Mouse (Mus musculus) lung, postnatal 10 days (tissue): ENCODE results near the gene Clk3.

Experiments
- DNase-seq: peaks from one replicate; pipeline ENCODE4 v3.0.0; 2021

Clk3 gene

GRCm38 (mm10) chr9:57769539-57770069 is 3.9 kb upstream of the Clk3 start:
- DNase-seq, result no peak

DNA sequence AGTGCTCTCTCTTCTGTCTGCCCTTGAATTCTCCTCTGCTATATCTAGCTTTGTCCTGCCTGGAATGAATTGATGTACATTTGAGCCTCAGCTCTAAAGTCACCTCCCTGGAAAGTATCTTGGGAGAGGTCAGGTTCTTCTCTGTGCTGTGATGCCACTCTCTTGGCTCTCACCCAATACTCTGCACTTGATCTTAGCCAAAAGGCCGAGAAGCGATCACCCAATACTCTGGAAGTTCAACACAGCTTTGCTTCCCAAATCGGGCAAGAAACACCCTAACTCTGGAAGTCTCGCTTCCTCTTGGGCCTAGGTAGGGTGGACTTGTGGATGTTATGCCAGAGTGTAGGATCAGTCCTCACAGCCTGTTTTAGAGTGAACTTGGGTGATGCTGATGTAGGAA is 1.6 kb upstream of the Clk3 start:
- no peak for DNase-seq

GRCm38 (mm10) chr9:57766431-57766830 is 771 bp upstream of the Clk3 start:
- DNase-seq, result no peak

DNA sequence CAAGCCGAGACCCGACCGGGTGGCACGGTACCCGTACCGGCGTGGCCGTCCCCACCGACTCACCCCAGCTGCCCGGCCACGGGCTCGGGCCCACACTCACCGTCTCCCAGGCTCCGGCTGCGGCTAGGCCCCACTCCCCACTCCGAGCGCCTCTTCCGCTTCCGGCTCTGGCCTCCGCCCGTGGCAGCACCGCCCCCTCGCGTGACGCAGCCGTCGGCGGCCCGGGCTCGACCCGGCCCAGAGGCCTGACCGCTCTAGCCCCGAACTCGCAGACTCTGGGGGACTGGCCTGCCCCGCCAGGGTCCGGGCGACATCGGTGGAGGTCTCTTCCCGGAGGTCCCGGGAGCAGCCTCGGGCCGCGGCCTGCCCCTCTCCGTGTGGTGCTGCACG is 691 bp downstream of the Clk3 start:
- DNase-seq, result peak; percentile 97

- peak; percentile 81 for DNase-seq
Measured at GRCm38 (mm10) chr9:57764147-57764973, 1.3 kb downstream of the Clk3 start.

DNA sequence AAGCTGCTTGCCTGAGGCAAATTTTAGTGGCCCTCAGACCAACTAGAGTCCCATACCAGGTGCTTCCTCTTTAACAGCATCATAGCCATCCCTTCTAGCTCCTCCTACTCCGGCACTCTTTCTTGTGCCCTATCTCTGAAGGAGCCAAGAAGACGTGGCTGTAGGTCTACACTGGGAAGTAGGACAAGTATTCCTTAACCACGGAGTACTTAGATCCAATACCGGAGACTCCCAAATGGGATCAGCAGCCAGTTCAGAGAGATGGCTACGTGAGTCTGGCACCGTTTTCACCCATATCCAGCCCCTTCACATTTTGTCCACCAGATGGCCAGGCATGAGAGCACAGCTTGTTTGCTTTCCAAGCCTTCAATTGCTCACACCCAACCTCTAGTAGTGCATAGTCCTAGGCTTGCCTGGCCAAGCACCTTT is 3.1 kb downstream of the Clk3 start:
- peak; percentile 83 for DNase-seq

DNA sequence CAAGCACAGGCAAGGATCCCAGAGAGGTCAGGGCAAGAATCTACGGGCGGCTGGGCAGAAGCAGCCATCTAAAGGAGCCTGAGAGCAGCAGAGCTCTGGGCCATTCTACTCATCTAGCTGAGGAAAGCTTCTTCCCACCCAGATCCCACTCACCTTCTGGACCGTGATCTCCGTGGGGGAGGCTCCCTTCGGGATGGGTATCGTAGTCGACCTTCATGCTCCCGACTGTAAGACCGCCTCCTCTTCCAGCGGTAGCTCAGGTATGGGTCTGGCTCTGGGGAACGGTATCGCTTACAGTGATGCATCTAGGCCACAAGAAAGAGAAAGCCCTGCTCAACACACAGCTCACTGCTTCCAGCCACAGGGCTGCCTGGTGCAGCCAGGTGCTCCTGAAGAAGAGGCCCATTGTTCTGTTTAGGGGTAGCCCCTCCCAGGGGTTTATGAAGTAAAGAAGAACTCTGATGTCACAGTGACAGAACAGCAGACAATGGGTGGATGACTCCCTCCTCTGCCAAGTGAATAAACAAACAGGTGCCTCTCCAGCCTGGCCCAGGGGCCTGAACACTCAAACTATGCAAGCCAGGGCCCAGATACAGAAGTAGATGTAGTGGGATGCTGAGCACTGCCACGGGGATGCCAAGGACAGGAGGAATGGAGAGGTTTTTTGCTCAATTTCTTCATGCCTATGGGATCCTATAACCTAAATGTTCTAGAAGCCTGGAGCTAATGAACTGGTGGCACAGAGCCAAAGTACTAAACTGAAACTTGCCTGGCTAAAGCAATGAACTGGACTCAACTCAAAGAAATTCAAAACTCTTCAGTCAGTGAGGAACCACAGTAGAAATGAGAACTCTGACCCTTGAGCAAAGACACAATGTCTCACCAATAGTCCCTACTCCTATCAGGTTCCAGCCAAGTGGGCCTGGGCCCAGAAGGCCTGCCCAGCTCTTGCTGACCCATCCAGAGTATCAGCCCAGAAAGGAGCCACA is 3.8 kb downstream of the Clk3 start:
- DNase-seq, result no peak

GRCm38 (mm10) chr9:57760416-57761146 is 5.1 kb downstream of the Clk3 start:
- no peak for DNase-seq

DNA sequence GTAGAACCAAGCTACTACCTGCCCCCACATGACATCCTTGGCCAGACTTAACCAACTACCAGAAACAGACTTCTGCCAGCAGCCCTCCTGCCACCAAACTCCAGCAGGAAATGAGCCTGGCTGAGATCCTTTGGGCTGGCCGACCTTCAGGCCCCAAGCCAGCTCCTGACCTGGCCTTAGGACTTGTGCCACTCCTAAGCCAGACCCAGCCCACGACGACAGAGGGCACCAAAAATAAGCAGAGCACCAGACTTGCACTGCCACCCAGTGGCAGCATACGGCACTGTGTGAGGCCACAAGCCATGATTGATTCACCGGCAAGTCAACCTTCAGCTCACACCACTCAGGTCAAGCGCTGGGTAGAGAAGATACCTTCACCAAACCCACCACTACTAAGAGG is 6.4 kb downstream of the Clk3 start:
- DNase-seq, result peak; percentile 85

GRCm38 (mm10) chr9:57758528-57758927 is 7.1 kb downstream of the Clk3 start:
- no peak for DNase-seq

DNA sequence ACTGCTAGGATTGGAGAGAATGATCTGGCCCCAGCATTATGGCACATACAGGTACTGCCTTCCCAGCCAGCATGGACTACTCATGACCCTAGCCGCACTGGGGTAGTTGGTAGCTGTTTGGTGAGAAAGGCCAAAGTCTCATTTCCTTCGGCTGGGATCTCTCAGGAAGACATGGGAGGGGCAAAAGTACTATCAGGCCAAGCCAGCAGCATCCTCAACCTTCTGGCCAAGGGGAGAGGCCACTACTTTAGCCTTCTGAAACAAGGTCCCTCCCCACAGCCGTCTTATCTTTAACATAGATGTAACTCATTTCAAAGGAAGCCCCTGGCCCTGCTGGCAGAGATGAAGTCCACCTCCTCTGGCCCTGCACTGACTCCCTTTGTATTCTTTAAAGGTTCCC is 8.1 kb downstream of the Clk3 start:
- peak; percentile 28 for DNase-seq

- no peak for DNase-seq
Measured at GRCm38 (mm10) chr9:57750901-57751300, 14.8 kb downstream of the Clk3 start.

DNA sequence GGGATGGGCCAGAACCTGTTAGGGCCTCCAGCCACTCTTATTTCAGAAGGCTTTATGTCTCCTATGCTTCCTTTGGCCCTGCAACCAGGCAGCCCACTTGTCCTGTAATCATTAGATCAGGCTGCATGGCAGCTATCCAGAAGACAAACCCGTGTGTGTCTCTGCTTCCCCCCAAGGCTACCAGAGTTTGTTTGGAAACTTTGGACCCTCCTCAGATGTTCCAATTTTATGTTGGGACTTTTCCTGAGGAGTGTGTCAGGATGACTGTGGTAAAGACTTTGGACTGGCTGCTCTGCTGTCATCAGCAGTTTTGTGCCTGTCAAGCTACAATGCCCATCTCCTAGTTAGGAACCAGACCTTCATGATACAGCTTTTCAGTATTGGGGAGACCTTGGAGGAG is 16.8 kb downstream of the Clk3 start:
- DNase-seq, result no peak

- no peak for DNase-seq
Measured at GRCm38 (mm10) chr9:57748137-57748536, 17.5 kb downstream of the Clk3 start.

DNA sequence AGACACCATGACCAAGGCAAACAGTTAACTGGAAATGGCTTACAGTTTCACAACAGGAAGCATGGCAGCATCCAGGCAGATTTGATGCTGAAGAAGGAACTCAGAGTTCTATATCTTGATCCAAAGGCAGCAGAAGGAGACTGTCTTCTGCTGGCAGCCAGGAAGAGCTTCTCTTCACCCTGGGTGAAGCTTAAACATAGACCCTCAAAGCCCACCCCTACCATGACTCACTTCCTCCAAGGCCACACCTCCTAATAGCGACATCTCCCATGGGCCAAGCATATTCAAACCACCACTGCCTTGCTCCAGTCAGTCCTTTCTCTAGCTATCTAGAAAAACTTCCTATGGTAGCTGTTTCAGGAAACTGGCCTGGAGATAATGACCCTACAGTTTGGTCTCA is 18.6 kb downstream of the Clk3 start:
- no peak for DNase-seq

- DNase-seq, result peak; percentile 50
Measured at GRCm38 (mm10) chr9:57744462-57745091, 21.1 kb downstream of the Clk3 start.

DNA sequence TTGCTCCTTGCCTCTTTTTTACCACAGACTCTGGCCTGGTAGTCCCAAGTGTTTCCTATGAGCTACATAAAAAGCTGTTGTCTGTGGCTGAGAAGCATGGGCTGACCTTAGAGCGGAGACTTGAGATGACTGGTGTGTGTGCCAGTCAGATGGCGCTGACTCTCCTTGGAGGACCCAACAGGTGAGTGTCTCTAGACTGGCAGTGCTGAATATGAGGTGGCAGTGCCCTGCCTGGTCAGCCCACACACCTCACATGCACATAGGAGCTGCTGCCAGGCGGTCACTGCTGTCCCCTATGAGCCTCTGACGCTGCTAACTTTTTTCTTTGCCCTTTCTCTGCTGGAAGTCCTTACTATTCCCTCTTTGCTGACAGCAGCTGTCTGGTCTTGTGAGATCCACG is 25.8 kb downstream of the Clk3 start:
- no peak for DNase-seq

GRCm38 (mm10) chr9:57733606-57734005 is 32.1 kb downstream of the Clk3 start:
- no peak for DNase-seq

DNA sequence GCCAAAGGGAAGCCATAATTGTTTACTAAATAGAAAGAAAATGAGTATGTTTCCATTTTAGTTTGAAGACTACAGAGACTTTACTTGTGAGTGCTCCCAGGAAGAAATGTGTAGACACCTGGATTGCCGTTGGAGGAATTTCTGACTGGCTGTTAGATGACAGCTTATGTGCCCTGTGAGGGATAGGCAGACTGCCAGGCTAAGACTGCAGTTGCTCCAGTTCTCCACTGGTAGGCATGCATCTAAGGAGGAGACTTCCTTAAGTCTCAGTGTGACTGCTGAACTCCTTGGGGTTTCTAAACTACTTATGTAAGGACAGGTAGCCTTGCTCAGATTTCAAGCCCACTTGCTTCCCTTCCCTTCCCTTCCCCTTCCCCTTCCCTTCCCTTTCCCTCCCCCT is 37.3 kb downstream of the Clk3 start:
- DNase-seq, result no peak

GRCm38 (mm10) chr9:57724701-57725100 is 41.0 kb downstream of the Clk3 start:
- no peak for DNase-seq

DNA sequence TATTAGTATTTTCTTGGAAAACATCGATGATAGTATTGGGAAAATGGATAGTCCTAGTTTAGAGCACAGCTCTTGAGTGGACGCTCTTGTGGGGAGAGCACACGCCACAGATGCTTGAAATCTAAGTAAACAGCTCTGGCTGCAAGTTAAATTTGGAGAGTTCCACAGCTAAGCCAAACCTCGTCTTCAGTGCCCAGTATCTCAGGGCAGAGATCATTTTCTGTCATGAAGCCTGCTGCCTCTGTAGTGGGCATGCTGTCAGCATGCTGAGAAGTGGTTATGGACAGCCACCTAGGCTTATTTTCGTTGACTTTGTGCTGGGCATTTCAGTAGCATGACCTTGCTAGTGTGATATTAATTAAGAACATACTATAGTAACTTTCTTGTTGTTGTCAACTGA is 41.9 kb downstream of the Clk3 start:
- DNase-seq, result no peak

DNA sequence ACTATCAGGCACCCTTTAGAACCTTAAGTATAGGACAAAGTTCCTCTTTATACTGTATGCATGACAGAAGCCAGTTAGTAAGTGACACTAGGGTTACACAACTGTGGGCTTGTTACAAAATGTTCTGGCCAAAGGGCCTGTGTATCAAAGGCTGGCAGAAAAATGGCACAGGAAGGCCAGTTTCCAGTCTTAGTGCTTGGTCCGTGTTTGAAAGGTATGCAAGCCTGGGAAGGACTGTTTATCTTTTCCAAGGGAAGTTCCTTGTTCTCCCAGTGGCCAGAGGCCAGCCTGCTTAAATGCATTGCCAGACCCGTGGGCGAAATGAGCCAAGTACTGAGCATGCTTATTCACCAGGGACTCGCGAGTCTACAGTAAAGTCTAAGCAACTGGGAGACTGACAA is 42.3 kb downstream of the Clk3 start:
- DNase-seq, result peak; percentile 87
